Mouse (Mus musculus) lung, postnatal 0 days (tissue): ENCODE data around the gene Pfas. TPM values are rescaled to one million over a fixed set of nuclear protein-coding genes. Genes with fewer than 3 reads are reported as not detected.
A peak's percentile ranks its signal among the peaks of the same experiment; 100 is the strongest.
"Not testable (repeated sequence)": the region's sequence is repeated elsewhere in the genome, so short reads cannot be mapped to it uniquely, and the experiment has no call there.

Experiments used
- ATAC-seq: fragments of 200-750 bp; cut with Nextera tagmentation; 2 replicates; pipeline ENCODE4 v1.8.0; 2017; ENCODE audit warnings: moderate library complexity
- DNase-seq: peaks from one replicate; pipeline ENCODE4 v3.0.0-alpha.2; 2016; ENCODE audit warnings: low spot score
- H3K27ac ChIP-seq: fragments of 300-500 bp; sonication (generic); 2 replicates; pipeline ENCODE4 v1.5.1; 2014; ENCODE audit warnings: antibody characterized with exemption, mild to moderate bottlenecking, low read length, mixed read lengths
- H3K27me3 ChIP-seq: fragments of 300-500 bp; sonication (generic); replicated peaks from 2 replicates; pipeline ENCODE4 v1.6.1; 2014; ENCODE audit warnings: low read length, mixed read lengths; ENCODE audit not compliant: insufficient read depth
- H3K36me3 ChIP-seq: fragments of 300-500 bp; sonication (generic); 2 replicates; pipeline ENCODE4 v1.6.1; 2014; ENCODE audit warnings: low read length, mixed read lengths; ENCODE audit not compliant: insufficient read depth
- H3K4me1 ChIP-seq: fragments of 300-500 bp; sonication (generic); 2 replicates; pipeline ENCODE4 v1.6.1; 2014; ENCODE audit warnings: antibody characterized with exemption, low read depth, low read length, mixed read lengths; ENCODE audit not compliant: insufficient read depth
- H3K4me2 ChIP-seq: fragments of 300-500 bp; sonication (generic); replicated peaks from 2 replicates; pipeline ENCODE4 v1.6.1; 2014; ENCODE audit warnings: low read depth, mild to moderate bottlenecking, low read length, moderate library complexity, mixed read lengths
- H3K4me3 ChIP-seq: fragments of 300-500 bp; sonication (generic); 2 replicates; pipeline ENCODE4 v1.5.1; 2014; ENCODE audit warnings: low read depth, low read length
- H3K9ac ChIP-seq: fragments of 300-500 bp; sonication (generic); replicated peaks from 2 replicates; pipeline ENCODE4 v1.6.1; 2014; ENCODE audit warnings: low read depth, mild to moderate bottlenecking
- H3K9me3 ChIP-seq: fragments of 300-500 bp; sonication (generic); 2 replicates; pipeline ENCODE4 v1.6.1; 2016; ENCODE audit warnings: low read length, mixed read lengths
- CTCF ChIP-seq: IDR thresholded peaks from 2 replicates; pipeline ENCODE4 v1.5.1; 2016; ENCODE audit warnings: antibody characterized with exemption, mild to moderate bottlenecking
- EP300 ChIP-seq: IDR thresholded peaks from 2 replicates; pipeline ENCODE4 v1.6.1; 2016; ENCODE audit warnings: antibody characterized with exemption, mild to moderate bottlenecking, control low read depth
- WGBS: fragments of 180-500 bp; shearing (Covaris S2); extraction: QIAGEN DNeasy Blood & Tissue Kit; methylation state at CpG from one replicate; pipeline ENCODE4 v1.1.7; 2014; 5-methylcytosine and 5-hydroxymethylcytosine counted together
- microRNA-seq: library from miRNA; unstranded; fragments of <30 nt; microRNA quantifications from one replicate; pipeline ENCODE4, GENCODE M21; 2016
- polyA plus RNA-seq: library from polyadenylated mRNA; unstranded; fragments of >200 nt; fragmentation: Nextera tagmentation; extraction: Ambion mirVana; gene quantifications from 2 replicates; pipeline ENCODE4 v1.2.1, GENCODE M21; 2015

Pfas gene
- polyA plus RNA-seq, 1 experiment from 2014 or later, result 7.0 TPM

- ATAC-seq, result no peak
- Histone ChIP-seq H3K9me3 (no peaks in the 10 kb centered on the region), H3K4me1 (peaks cover 6% of the 10 kb centered on the region; the same call in 1 of the 2 replicates), H3K27me3 (no peaks in the 10 kb centered on the region), H3K4me2 (no peak overlapping the region), H3K27ac (no peak overlapping the region), H3K36me3 (no peaks in the 10 kb centered on the region), H3K9ac (no peak overlapping the region), H3K4me3 (no peak overlapping the region)
- 83% methylated on average over 8 of the region's 8 CpGs for WGBS
- DNase-seq, result no peak
- TF ChIP-seq EP300 (no peak), CTCF (no peak)
These were observed 65.5 kb downstream of the Pfas start for GRCm38 (mm10) chr11:68942731-68943130.

- no peaks in the 10 kb centered on the region for H3K36me3 ChIP-seq
- WGBS, result 51% methylated on average over 4 of the region's 4 CpGs
- H3K9ac ChIP-seq, result 0 out of 2 replicates have a peak overlapping the region, but pooled peaks have one; percentile 23
- H3K9me3 ChIP-seq, result no peaks in the 10 kb centered on the region
- DNase-seq, result no peak
- no peak overlapping the region; the same call in 1 of the 2 replicates for H3K4me3 ChIP-seq
- H3K27ac ChIP-seq, result no peak overlapping the region
- no peaks in the 10 kb centered on the region for H3K27me3 ChIP-seq
- no peak for TF ChIP-seq EP300
- no peak for TF ChIP-seq CTCF
- no peak for ATAC-seq
- peaks cover 6% of the 10 kb centered on the region; the same call in 1 of the 2 replicates for H3K4me1 ChIP-seq
- H3K4me2 ChIP-seq, result peak overlapping the region; percentile 52; the same call in 1 of the 2 replicates
These were observed 67.7 kb downstream of the Pfas start for GRCm38 (mm10) chr11:68940516-68940915.

DNA sequence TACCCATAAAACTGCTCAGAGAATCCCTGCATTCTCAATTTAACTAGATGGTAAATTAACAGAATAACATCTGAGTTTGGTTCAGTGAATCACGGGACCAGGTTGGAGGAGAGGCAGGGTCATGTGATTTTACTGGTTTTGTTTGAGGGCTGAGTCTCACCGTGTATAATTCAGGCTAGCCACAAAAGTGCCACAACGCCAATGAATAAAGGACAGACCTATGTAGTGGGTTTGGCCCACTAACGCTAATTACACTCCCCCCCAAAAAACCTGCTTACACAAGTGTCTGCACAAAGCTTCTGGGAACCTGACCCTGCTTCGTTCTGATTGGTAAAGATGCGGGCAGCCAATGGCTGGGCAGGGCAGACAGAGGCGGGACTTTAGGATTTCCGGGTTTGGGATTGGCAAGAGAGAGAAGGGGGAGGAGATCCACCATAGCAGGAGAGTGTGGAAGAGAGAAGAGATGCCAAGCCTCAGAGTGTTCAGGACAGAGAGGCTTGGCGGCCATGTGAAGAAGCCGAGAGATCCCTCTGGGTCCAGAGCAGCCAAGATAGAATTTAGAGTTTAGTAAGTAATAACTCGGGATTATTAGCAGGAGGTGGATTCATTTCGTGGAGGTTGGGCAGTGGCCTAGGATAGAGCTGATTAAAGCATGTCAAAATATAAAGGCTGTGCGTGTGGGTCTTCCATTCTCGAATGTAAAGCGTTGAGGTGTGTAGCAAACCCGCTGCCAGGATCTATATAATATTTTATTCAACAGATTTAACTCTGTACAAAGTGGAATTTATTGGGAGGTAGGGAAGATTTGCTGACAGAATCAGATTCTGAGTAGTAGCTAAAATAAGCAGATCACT lies 68.6 kb downstream of the Pfas start:
- H3K27ac ChIP-seq, result 0 out of 2 replicates have a peak overlapping the region, but pooled peaks have one; percentile 33
- no peaks in the 10 kb centered on the region for H3K27me3 ChIP-seq
- no peaks in the 10 kb centered on the region for H3K36me3 ChIP-seq
- H3K9me3 ChIP-seq, result no peaks in the 10 kb centered on the region
- H3K4me1 ChIP-seq, result peaks cover 6% of the 10 kb centered on the region; the same call in 1 of the 2 replicates
- 1% methylated on average over 16 of the region's 16 CpGs for WGBS
- peak overlapping the region; percentile 52 for H3K4me2 ChIP-seq
- H3K4me3 ChIP-seq, result peak overlapping the region; percentile 35
- peak; percentile 100 for ATAC-seq
- DNase-seq, result peak; percentile 97
- TF ChIP-seq EP300 (no peak), CTCF (no peak)
- H3K9ac ChIP-seq, result no peak overlapping the region

DNA sequence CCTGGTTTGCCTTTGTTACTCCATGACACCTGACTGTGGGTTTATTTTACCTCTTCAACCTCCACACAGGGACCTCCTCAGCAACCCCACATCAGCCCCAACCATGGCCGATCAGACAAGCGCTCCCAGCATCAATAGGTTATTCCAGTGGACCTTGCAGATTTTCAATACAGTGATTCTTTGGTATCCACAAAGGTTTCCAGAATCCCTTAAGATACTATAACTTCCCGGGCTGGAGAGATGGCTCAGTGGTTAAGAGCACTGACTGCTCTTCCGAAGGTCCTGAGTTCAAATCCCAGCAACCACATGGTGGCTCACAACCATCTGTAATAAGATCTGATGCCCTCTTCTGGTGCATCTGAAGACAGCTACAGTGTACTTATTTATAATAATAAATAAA lies 71.3 kb downstream of the Pfas start:
- 90% methylated on average over 4 of the region's 4 CpGs for WGBS
- H3K27me3 ChIP-seq, ATAC-seq, H3K9ac ChIP-seq, H3K27ac ChIP-seq, H3K4me3 ChIP-seq, H3K36me3 ChIP-seq, DNase-seq, H3K9me3 ChIP-seq, H3K4me2 ChIP-seq, H3K4me1 ChIP-seq: not testable (repeated sequence)

Small RNA genes lying within 50 kb of the gene (microRNA-seq; reads per million reads assigned to microRNA genes)
- 1.7 reads per million for gene Mir3062

Other genes starting within 250 kb of the Pfas start
- gene Ndel1, start 136.6 kb downstream of the Pfas start, polyA plus RNA-seq, result 79.1 and 85.4 TPM in 2 replicates
- 0.16 and 0.19 TPM in 2 replicates for gene Rnf222, start 119.9 kb downstream of the Pfas start, polyA plus RNA-seq
- gene Rpl26, start 106.9 kb downstream of the Pfas start, polyA plus RNA-seq, result 741 and 807 TPM in 2 replicates
- not detected in 2 replicates for gene Odf4, start 81.4 kb downstream of the Pfas start, polyA plus RNA-seq
- gene Arhgef15, start 51.0 kb downstream of the Pfas start, polyA plus RNA-seq, result 24.2 and 30.7 TPM in 2 replicates
- gene Slc25a35, start 40.3 kb downstream of the Pfas start, polyA plus RNA-seq, result 4.3 and 5.5 TPM in 2 replicates
- gene Rangrf, start 33.3 kb downstream of the Pfas start, polyA plus RNA-seq, result 16.0 and 18.3 TPM in 2 replicates
- gene Ctc1, start 7.5 kb upstream of the Pfas start, polyA plus RNA-seq, result 12.2 and 12.3 TPM in 2 replicates
- gene Aurkb, start 37.2 kb upstream of the Pfas start, polyA plus RNA-seq, result 6.5 and 9.1 TPM in 2 replicates
- gene Borcs6, start 51.3 kb upstream of the Pfas start, polyA plus RNA-seq, result 20.1 and 21.9 TPM in 2 replicates
- gene Tmem107, start 62.3 kb upstream of the Pfas start, polyA plus RNA-seq, result 62.9 and 70.0 TPM in 2 replicates
- gene Vamp2, start 80.0 kb upstream of the Pfas start, polyA plus RNA-seq, result 45.0 and 50.6 TPM in 2 replicates
- gene Per1, start 86.8 kb upstream of the Pfas start, polyA plus RNA-seq, result 16.6 and 30.0 TPM in 2 replicates
- gene Hes7, start 111.9 kb upstream of the Pfas start, polyA plus RNA-seq, result 0.38 and 0.49 TPM in 2 replicates
- 0.42 and 0.50 TPM in 2 replicates for gene 9130213A22Rik, start 114.1 kb upstream of the Pfas start, polyA plus RNA-seq
- 0.13 and 0.44 TPM in 2 replicates for gene Aloxe3, start 117.4 kb upstream of the Pfas start, polyA plus RNA-seq
- gene Alox12b, start 148.5 kb upstream of the Pfas start, polyA plus RNA-seq, result not detected in 2 replicates
- gene Alox8, start 189.4 kb upstream of the Pfas start, polyA plus RNA-seq, result 0.04 and 0.08 TPM in 2 replicates
- 0.04 TPM in 1 of 2 replicates, not detected in the other for gene Gucy2e, start 228.6 kb upstream of the Pfas start, polyA plus RNA-seq